Mouse (Mus musculus) kidney, adult 9 months (tissue): ENCODE measurements around the gene Clns1a.
A peak's percentile ranks its signal among the peaks of the same experiment; 100 is the strongest.

ENCODE experiments used
- DNase-seq: peaks from one replicate; pipeline ENCODE4 v3.0.0; 2022

The Clns1a gene

DNA sequence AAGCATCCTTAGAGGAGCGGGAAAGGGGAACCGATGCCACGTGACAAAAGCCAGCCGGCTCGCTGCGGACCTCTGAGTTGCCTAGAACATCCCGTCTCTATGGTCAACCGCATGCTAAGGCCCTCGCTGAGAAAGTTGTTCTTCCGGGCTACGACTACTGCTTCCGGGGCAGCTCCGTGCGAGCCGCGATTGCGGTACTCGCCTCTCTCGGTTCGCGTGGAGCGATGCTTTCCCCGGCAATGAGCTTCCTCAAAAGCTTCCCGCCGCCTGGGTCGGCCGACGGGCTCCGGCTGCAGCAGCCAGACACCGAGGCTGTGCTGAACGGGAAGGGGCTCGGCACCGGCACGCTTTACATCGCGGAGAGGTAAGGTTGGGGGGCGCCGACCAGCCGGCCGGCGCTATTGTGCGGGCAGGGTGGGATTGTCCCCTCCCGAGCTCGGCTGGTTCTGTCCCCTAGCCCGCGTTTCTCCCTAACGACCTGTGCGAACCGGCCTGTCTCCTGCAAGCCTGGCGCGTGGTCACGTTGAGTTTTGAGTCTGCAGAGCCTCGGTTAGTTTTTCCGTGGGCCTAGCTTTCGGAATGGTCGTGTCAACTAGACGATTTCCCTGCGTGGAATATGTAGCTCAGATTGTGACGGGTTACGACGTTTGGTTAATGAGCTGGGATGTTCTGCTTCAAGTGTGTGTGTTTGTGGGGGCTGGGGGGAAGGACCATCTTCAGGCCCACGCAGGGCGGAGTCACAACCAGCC is at the start of gene Clns1a:
Gene Clns1a, plus strand, starts transcription at position 129 of the 749 bp plus-strand sequence.
- peak; percentile 94 for DNase-seq

- DNase-seq = no peak
Measured at GRCm38 (mm10) chr7:97647656-97648055, 48.8 kb upstream of the Clns1a start.

DNA sequence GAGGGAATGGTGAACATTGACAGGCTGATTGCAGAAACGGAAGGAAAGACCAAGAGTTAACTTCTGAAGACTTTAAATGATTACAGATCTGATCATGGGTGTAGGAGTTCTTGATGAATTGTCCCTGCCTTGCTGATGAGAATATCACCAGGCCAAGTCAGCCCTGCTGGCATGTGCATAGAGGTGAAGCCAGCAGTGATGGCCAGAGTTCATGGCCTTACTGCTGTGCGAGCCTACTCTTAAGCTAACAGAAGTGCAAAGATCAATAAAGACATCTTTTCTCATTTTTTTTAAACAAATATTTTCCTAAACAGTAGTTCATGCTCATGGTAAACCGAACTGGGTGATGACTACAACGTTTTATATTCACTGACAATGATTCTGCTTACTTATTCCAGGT is 45.7 kb upstream of the Clns1a start:
- no peak for DNase-seq

DNA sequence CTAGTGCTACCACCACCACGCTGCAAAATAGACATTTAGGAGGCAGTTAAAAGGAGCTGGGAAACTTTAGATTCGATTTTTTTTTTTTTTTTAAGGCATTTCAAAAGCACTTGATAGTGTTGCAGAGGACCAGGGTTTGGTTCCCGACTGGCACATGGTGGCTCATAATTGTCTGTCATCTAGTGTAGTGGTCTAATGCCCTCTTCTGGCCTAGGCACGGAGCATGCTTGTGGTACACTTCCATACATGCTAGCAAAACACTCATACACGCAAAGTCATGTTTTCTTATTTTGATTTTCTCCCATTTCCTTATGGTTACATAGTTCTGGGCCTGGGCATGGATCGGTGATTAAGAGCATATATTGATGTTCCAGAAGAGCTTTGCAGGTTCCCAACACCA is 40.3 kb upstream of the Clns1a start:
- peak; percentile 19 for DNase-seq

GRCm38 (mm10) chr7:97661634-97662033 is 34.8 kb upstream of the Clns1a start:
- DNase-seq = no peak

DNA sequence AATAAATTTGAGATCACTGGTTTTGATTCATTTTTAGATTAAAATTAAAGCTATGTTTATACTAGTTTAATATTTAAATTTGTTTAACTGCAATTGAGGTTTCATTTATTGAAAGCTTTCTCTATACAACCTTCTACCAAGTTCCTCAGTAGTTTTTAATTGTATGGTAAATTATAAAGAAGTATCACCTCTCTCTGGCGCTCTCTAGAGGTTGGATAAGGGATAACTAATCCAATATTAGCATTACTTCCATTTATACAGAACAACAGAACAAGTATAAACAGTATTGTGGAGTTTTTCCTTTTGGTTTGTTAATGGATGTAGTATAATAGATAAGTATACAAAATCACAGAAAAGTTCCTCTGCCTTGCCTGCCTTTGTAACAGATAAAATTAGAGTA is 17.2 kb upstream of the Clns1a start:
- DNase-seq = peak; percentile 40

DNA sequence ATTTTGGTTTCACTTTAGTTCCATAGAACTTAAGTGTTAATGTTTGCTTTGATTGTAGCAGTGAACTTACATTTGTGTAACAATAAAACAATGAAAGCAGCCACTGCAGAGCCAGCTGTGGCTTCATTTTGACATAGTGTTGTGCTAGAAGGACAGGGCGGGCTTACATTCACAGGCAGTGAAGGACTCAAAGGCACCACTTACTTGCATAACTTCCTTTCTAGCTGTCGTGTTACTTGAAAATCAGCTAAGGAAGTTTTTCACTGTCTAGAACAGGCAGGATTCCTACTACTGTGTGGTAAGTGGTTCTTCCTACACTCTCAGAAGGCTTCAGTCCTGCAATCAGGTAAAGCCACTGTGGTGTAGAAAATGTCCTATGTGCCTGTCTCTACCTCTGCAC is 8.6 kb upstream of the Clns1a start:
- no peak for DNase-seq

DNA sequence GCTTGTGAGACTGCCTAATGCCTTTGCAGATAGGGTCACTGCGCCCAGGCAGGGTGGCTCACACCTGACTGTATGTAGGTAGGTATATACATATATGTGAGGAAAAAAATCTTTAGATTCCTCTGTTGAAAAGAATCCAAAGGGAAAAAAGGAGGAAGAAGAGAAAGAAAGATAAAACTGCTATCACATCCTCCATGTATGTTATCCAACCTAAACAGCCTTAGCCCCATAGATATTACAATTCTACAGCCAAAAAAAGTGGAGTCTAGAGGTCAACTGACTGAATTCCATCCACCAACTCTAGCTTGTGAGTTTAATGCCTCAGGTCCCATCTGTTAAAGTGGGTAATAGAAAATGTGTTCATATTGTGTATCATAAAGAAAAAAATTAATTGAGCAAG is 993 bp upstream of the Clns1a start:
- no peak for DNase-seq

DNA sequence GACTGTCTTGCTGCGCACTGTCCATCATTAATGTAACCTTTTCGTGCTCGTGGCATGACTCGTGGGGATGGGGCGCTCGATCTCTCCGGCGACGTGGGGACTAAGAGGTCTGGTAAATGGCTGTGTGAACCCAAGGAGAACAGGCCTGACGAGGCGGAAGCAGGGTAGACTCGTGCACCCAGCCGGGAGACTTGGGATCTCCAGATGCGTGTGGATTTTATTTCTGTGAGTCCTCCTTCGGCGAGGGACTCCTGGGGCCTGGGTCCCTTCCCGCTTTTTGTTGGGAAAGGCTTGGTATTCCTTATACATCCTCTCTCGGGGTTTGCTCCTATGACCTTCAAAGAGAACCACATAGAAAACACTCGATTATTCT is 315 bp upstream of the Clns1a start:
- DNase-seq = no peak

DNA sequence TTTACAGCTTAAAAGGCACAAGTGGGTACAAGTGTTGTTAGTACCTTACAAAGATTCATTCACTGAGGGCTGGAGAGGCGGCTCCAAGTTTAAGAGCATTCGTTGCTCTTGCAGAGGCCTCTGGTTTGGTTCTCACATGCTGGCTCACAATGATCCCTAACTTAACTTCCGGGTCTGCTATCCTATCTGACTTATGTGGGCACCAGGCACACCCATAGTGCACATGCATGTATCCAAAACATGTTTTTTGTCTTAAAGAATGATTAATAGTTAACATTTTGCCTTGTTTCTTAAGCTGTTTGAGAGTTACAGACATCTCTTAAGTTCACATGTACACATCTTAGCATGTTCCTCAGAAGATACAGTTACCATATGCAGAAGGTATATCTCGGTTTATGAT is 3.7 kb downstream of the Clns1a start:
- DNase-seq = no peak

DNA sequence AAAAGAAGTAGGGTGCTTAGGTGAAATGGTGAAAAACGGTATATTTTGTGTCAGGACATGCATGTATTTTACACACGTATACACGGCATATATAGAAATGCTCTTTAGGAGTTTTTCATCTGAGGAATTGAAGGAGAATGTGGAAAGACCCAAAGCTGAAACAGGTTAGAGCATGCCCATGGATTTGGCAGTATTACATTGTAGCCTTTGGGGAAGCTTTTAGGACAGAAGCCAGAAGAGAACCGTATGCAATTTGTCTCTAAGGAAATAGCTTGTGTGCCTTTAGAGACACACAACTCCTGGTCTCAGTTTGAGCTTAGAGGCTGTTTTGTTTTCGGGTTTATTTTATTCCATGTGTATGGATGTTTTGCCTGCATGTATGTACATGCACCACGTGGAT is 4.7 kb downstream of the Clns1a start:
- no peak for DNase-seq

DNA sequence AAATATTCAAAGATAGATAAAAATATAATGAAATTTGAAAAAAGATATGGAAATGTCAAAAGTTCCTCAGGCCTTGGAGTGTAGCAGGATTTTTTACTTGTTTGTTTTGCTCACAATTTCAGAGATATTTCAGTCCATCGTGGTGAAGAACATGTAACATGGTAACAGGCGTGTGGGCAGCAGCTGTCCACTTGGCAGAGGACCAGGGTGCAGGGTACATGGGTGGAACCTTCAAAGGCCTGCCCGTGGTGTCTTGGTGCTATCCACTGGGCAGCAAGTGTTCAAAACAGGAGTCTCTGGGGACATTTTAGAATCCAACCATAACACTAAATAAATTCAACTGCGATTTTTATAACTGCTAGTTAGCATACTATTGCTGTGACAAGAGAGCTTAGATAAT is 10.7 kb downstream of the Clns1a start:
- peak; percentile 48 for DNase-seq

DNA sequence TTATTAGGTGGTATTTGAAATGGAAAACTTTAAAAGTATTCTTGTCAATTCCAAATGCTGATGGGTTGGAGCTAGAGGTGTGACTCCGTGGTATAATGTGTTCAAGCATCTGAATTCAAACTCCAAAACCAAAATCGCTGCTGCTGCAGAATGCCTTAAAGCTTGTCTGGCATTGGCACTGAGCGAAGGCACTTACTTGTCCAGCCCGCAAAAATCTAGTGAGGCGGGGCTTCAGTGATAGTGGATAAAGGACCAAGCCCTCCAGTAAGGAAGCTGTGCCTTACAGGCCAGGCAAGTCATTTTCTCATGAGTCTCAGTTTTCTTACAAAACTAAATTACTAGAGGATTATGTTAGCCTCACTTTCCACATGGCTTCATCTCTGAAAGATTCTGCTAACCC is 11.4 kb downstream of the Clns1a start:
- DNase-seq = no peak

DNA sequence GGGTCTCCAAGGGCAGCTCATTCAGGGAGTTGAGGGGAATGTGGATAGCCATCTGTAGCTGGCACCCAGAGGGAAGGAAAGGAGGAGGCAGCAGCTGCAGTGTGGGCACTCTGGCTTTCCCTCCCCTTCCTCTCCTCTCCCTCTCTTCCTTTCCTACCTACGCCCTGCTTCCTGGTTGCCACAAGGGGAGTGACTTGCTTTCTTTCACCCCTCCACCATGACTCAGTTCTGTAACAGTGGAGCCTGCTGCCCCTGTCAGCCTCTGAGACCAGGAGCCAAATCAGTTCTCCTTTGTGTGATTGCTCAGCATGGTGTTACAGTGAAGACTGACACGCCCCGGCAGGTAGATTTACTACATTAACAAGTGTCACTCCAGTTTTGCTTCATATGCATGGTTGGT is 12.8 kb downstream of the Clns1a start:
- DNase-seq = no peak

DNA sequence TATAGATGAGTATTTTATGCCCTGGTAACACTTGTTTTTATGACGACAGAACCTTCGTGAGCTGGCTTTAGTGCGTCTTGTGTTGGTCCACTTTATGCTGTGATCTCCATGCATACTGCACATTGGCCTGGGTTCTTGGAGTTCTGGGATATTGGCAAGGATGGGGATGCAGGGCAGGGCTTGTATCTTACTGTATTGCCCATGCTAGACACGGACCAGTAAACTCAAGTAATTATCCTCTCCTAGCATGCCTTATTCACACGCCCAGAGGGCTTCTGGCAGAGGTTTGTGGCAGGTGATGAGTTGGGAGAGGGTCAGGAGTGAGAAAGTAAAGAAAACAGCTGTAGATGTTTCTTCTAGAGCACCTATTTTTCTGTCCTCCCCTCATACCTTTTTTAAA is 18.2 kb downstream of the Clns1a start:
- DNase-seq = no peak

DNA sequence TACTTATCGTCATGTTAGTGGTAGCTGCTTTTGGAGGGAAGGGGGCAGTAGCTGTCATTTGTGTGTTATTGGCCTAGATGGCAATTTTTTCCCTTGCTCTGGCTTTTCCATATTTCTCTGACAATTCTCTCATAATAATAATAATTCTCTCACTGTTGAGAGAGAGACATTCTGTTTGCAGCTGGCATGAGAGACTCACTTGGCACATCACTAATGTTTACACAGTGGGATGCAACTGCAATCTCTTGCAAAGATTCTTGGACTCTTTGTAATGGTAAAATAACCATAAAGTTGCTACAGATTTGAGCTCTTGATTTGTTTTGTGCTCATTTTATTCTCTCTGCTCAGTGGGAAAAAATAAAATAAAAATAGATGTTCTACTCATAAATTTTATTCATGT is 20.9 kb downstream of the Clns1a start:
- no peak for DNase-seq

DNA sequence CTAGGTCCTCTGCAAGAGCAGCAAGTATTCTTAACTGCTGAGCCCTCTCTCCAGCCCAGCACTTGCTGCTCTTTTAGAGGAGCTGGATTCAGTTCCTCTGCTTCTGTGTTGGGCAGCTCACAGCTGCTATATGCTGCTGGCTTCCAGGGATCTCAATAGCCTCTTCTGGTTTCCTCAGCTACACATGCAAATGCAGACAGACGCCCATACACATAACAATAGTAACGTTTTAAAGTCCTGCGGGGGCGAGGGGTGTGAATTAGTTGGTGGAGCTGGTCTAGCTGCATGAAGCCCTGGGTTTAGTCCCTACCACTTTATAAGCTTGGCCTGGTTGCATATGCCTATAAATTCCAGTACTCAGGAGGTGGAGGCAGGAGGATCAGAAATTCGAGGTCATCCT is 22.6 kb downstream of the Clns1a start:
- no peak for DNase-seq

GRCm38 (mm10) chr7:97720109-97720508 is 23.7 kb downstream of the Clns1a start:
- DNase-seq = no peak

DNA sequence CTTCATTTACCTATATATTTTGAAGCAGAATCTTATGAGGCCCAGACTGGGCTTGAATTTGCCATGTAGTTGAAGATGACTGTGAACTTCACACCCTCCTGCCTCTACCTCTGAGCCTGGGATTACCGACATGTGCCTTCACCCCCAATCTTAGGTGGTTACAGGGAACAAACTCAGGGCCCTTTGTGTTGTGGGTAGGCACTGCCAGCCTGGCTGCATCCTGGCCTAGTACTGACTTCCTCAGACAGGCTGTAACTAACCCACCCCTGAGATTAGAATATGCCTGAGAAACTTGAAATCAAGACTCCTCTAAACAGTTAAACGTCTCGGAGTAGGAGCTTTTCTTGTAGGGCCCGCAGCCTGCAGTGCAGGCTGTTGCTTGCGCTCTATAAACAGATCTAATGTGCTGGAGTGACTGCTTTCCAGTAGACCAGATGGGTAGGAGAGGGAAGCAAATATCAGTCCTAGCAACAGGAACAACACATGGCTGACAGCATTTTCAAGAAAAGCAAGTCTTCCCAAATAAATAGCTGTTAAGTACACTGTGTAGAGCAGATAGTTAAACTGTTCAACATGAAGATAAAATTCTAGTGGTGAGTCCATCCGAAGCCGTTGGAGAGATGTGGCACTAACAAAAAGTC is 26.0 kb downstream of the Clns1a start:
- no peak for DNase-seq

DNA sequence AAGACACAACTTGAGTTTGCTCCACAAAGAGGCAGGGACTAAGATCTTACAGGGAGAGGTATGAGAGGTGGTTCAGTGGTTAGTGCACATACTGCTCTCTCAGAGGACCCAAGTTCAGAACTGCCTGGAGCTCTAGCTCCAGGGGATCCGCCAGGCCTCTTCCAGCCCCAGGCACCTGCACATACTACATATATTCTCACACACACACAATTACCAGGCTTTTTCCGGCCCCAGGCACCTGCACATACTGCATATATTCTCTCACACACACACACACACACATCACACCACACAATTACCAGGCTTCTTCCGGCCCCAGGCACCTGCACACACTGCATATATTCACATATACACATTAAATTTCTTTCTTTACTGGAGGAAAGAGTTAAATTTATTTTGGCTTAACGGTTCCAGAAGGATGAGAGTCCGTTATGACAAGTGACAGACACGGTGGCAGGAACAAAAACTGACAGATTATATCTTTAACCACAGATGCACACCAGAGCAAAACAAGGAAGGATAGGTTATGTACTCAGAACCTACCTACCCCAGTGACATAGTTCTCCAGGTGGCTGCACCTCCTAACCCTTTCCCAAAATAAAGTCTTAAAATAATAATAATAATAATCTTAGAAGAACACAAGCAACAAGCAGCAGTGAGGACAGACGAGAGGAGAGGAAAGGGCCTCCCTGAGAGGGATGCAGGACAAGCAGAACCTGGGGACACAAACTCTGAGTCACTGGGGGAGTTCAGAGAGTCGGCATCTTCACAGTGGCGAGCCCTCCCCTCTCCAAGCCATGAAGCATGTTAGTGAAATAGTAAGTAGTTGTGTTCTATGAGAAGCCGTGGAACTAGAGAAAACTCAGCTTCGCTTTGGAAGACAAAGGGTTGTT is 27.5 kb downstream of the Clns1a start:
- DNase-seq = no peak

- no peak for DNase-seq
Measured at GRCm38 (mm10) chr7:97725401-97725800, 29.0 kb downstream of the Clns1a start.

DNA sequence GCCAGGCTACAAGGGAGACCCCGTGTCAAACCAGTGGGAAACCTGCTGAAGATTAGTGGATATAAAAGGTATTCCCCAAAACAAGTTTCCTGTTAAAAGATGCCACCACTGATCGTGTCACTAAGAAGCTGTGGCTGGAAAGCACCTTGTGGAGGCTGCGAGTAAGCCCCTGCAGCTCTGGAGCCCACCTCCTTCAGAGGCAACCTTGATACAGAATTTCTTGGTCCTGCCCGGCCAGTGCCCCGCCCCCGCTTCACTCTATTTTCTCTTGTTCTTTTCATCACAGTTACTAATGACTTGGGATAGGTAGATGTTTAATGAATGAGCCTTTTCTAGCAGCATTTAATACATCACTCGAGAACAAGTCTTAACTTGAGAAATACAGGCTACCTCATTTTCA is 29.6 kb downstream of the Clns1a start:
- DNase-seq = no peak

- no peak for DNase-seq
Measured at GRCm38 (mm10) chr7:97726778-97727177, 30.3 kb downstream of the Clns1a start.
